Mouse (Mus musculus) liver, postnatal 0 days (tissue): ENCODE measurements around the gene Tmem45b. TPM values are rescaled to one million over a fixed set of nuclear protein-coding genes. Genes with fewer than 3 reads are reported as not detected.

ENCODE experiments used
- ATAC-seq: fragments of 200-750 bp; cut with Nextera tagmentation; 2 replicates; pipeline ENCODE4 v1.8.0; 2017; ENCODE audit warnings: mild to moderate bottlenecking, moderate library complexity
- DNase-seq: peaks from one replicate; pipeline ENCODE4 v3.0.0-alpha.2; 2016
- H3K27ac ChIP-seq: fragments of 300-500 bp; sonication (generic); 2 replicates; pipeline ENCODE4 v1.5.1; 2014; ENCODE audit warnings: antibody characterized with exemption, moderate library complexity, mild to moderate bottlenecking, low read depth
- H3K27me3 ChIP-seq: fragments of 300-500 bp; sonication (generic); 2 replicates; pipeline ENCODE4 v1.6.1; 2014; ENCODE audit warnings: low read length, control low read depth, mixed read lengths; ENCODE audit not compliant: insufficient read depth
- H3K36me3 ChIP-seq: fragments of 300-500 bp; sonication (generic); replicated peaks from 2 replicates; pipeline ENCODE4 v1.6.1; 2014; ENCODE audit warnings: mild to moderate bottlenecking, control low read depth, low read length, moderate library complexity, mixed read lengths; ENCODE audit not compliant: insufficient read depth
- H3K4me1 ChIP-seq: fragments of 300-500 bp; sonication (generic); 2 replicates; pipeline ENCODE4 v1.6.1; 2014; ENCODE audit warnings: antibody characterized with exemption, mild to moderate bottlenecking, control low read depth; ENCODE audit not compliant: insufficient read depth
- H3K4me2 ChIP-seq: fragments of 300-500 bp; sonication (generic); 2 replicates; pipeline ENCODE4 v1.6.1; 2014; ENCODE audit warnings: low read depth, mild to moderate bottlenecking, low read length, moderate library complexity, mixed read lengths
- H3K4me3 ChIP-seq: fragments of 300-500 bp; sonication (generic); 2 replicates; pipeline ENCODE4 v1.5.1; 2014; ENCODE audit warnings: low read depth, low read length
- H3K9ac ChIP-seq: fragments of 300-500 bp; sonication (generic); replicated peaks from 2 replicates; pipeline ENCODE4 v1.6.1; 2014; ENCODE audit warnings: mild to moderate bottlenecking, moderate library complexity
- H3K9me3 ChIP-seq: fragments of 300-500 bp; sonication (generic); 2 replicates; pipeline ENCODE4 v1.6.1; 2016; ENCODE audit warnings: mild to moderate bottlenecking, control low read depth, low read length, mixed read lengths
- CTCF ChIP-seq: sonication (generic); IDR thresholded peaks from 2 replicates; pipeline ENCODE4 v1.5.1; 2016; ENCODE audit warnings: antibody characterized with exemption, low read depth
- EP300 ChIP-seq: IDR thresholded peaks from 2 replicates; pipeline ENCODE4 v1.6.1; 2016; ENCODE audit warnings: antibody characterized with exemption, low read depth, mild to moderate bottlenecking
- WGBS: fragments of 180-500 bp; shearing (Covaris S2); extraction: QIAGEN DNeasy Blood & Tissue Kit; methylation state at CpG from one replicate; pipeline ENCODE4 v1.1.7; 2014; ENCODE audit not compliant: insufficient replicate concordance; 5-methylcytosine and 5-hydroxymethylcytosine counted together
- polyA plus RNA-seq: library from polyadenylated mRNA; unstranded; fragments of >200 nt; fragmentation: Nextera tagmentation; extraction: Ambion mirVana; gene quantifications from 2 replicates; pipeline ENCODE4 v1.2.1, GENCODE M21; 2015

Tmem45b gene
- polyA plus RNA-seq, 1 experiment from 2014 or later = 0.09 TPM

DNA sequence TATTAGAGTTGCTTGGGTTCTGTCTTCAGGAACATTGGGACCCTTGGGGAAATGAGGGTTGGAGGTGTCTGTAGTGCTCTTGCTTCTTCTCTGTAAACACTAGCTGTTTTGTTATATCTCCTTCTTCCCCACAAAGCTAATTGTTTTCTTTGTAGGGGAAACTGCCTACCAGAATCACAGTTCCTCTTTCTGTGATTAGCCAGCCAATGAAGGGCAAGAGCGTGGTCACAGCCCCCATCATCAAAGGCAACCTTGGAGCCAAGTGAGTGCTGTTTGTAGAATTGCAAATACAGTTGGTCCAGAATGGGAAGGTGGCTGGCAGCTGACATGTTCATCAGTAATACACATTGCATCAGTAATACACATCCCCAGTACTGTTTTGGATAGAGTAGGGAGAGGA, 45.4 kb downstream of the Tmem45b start:
- WGBS = 75% methylated on average over 1 of the region's 1 CpGs
- Histone ChIP-seq H3K36me3 (peaks cover 60% of the 10 kb centered on the region), H3K9ac (no peak overlapping the region), H3K9me3 (no peaks in the 10 kb centered on the region), H3K4me1 (no peaks in the 10 kb centered on the region), H3K4me2 (no peak overlapping the region), H3K27ac (no peak overlapping the region), H3K27me3 (no peaks in the 10 kb centered on the region), H3K4me3 (no peak overlapping the region)
- no peak for TF ChIP-seq EP300
- TF ChIP-seq CTCF = no peak
- ATAC-seq = 0 out of 2 replicates have a peak, but pooled peaks have one; percentile 7
- no peak for DNase-seq

DNA sequence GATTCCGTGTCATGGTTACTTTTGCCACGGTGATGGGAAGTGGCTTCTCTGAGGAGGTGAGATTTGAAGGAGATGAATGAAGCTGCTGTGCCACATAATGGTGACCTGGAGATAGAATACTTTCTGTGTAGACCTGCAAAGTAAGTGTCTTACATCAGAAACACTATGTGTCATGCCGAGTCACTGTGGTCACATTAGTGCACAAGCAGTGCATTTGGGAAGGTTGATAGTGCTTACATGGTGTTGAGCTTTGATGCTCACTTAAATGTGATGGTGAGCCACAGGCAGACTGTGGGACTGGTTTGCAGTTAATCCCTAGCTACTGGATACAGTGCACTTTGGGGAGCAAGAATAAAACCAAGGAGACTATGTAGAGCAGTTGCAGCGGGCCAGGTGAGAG, 52.1 kb downstream of the Tmem45b start:
- ATAC-seq = no peak
- no peak overlapping the region for H3K4me2 ChIP-seq
- DNase-seq = no peak
- TF ChIP-seq EP300 = no peak
- TF ChIP-seq CTCF = no peak
- H3K27me3 ChIP-seq = no peaks in the 10 kb centered on the region
- no peak overlapping the region for H3K27ac ChIP-seq
- no peaks in the 10 kb centered on the region for H3K4me1 ChIP-seq
- no peak overlapping the region for H3K9ac ChIP-seq
- H3K4me3 ChIP-seq = no peak overlapping the region
- peaks cover 68% of the 10 kb centered on the region for H3K36me3 ChIP-seq
- 84% methylated on average over 4 of the region's 4 CpGs for WGBS
- no peaks in the 10 kb centered on the region for H3K9me3 ChIP-seq

DNA sequence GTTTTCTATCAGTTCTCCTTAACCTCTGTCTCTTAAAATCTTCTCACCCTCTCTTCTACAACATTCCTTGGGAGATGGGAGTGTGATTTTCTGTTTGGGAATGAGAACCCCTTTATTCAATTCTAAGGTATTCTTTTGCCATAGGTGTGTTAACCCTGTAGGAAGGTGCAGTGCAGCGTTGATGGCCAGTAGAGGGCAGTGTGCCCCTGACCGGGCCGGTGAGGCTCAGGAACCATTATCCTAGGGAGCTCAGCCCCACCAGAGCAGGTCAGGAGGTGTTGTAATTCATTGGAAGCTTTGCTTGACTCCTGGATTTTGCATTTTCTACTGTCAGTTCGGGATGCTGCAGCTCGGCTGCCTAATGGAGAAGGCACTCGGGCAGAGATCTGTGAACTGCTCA, 59.0 kb downstream of the Tmem45b start:
- 67% methylated on average over 6 of the region's 6 CpGs for WGBS
- H3K4me2 ChIP-seq = no peak overlapping the region
- no peaks in the 10 kb centered on the region for H3K4me1 ChIP-seq
- no peaks in the 10 kb centered on the region for H3K27me3 ChIP-seq
- H3K9ac ChIP-seq = no peak overlapping the region
- TF ChIP-seq CTCF (peak; percentile 81), EP300 (no peak)
- H3K9me3 ChIP-seq = no peaks in the 10 kb centered on the region
- H3K4me3 ChIP-seq = no peak overlapping the region
- no peak for ATAC-seq
- H3K27ac ChIP-seq = no peak overlapping the region
- peaks cover 63% of the 10 kb centered on the region for H3K36me3 ChIP-seq
- DNase-seq = peak; percentile 35

DNA sequence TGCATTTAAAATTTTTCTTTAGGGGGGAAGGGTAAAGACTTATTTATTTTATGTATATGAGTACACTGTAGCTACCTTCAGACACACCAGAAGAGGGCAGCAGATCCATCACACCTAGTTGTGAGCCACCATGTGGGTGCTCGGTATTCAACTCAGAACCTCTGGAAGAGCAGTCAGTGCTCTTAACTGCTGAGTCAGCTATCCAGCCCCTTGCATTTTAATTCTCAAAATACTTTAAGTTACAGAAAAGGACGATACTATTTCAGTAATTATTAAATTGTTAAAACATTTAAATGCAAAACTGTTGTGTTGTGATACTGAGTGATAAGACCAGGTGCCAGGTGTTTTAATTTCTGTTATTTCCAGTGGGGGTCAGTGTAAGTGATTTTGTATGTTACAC, 60.0 kb downstream of the Tmem45b start:
- DNase-seq (no peak), ATAC-seq (no peak)
- no peaks in the 10 kb centered on the region for H3K4me1 ChIP-seq
- no peak overlapping the region for H3K9ac ChIP-seq
- TF ChIP-seq CTCF (no peak), EP300 (no peak)
- H3K27ac ChIP-seq = no peak overlapping the region
- H3K9me3 ChIP-seq = no peaks in the 10 kb centered on the region
- H3K4me3 ChIP-seq = no peak overlapping the region
- no peaks in the 10 kb centered on the region for H3K27me3 ChIP-seq
- H3K36me3 ChIP-seq = peaks cover 59% of the 10 kb centered on the region
- WGBS = 82% methylated on average over 2 of the region's 2 CpGs
- no peak overlapping the region for H3K4me2 ChIP-seq

DNA sequence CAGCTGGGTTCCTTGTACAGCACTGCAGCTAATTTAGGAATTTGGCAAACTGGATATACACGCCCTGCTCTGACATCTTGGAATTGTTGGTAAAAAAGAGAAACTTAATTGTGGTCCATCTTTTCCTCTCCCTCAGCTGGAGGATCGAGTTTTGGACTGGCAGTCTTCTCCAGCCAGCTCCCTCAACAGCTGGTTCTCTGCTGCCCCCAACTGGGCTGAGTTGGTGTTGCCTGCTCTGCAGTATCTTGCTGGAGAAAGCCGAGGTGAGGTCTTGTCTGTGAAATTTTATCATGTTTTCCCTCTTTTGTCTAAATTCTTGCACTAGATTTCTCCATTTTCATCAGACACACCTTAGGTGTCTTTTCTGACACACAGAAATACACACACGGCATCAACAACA, 63.8 kb downstream of the Tmem45b start:
- H3K4me2 ChIP-seq = no peak overlapping the region
- no peak overlapping the region for H3K4me3 ChIP-seq
- no peaks in the 10 kb centered on the region for H3K4me1 ChIP-seq
- no peak for TF ChIP-seq EP300
- peak; percentile 86 for TF ChIP-seq CTCF
- no peaks in the 10 kb centered on the region for H3K27me3 ChIP-seq
- H3K36me3 ChIP-seq = peaks cover 82% of the 10 kb centered on the region
- H3K9me3 ChIP-seq = no peaks in the 10 kb centered on the region
- H3K27ac ChIP-seq = no peak overlapping the region
- 47% methylated on average over 4 of the region's 4 CpGs for WGBS
- H3K9ac ChIP-seq = no peak overlapping the region
- ATAC-seq (peak; percentile 55), DNase-seq (peak; percentile 82)

DNA sequence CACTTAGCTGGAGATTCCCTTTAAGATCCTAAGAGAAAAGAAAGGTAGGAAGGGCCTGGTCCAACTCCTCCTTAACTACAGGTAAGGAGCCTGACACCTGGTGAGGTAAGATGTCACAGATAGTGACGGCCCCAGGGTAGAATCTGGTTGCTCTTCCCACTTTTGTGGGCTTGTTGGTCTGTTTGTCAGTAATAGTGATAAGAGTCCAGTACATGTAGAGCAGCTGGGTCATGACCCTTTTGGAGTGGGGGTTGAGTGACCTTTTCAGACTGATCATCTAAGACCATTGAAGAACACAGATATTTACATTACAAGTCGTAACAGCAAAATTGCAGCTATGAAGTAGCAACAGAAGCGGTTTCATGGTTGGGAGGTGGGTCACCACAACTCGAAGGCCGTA, 77.1 kb downstream of the Tmem45b start:
- 73% methylated on average over 5 of the region's 5 CpGs for WGBS
- H3K9ac ChIP-seq = peak overlapping the region; percentile 93; the same call in 1 of the 2 replicates

More for the DNA sequence above, 77.1 kb downstream of the Tmem45b start:
- no peaks in the 10 kb centered on the region for H3K9me3 ChIP-seq
- no peaks in the 10 kb centered on the region for H3K27me3 ChIP-seq
- TF ChIP-seq CTCF = no peak
- no peak for TF ChIP-seq EP300
- peak overlapping the region; percentile 87 for H3K4me2 ChIP-seq
- peak overlapping the region; percentile 98 for H3K4me3 ChIP-seq
- H3K27ac ChIP-seq = peak overlapping the region; percentile 73; the same call in 1 of the 2 replicates
- no peak for ATAC-seq
- H3K36me3 ChIP-seq = peaks cover 12% of the 10 kb centered on the region
- DNase-seq = no peak
- peaks cover 17% of the 10 kb centered on the region for H3K4me1 ChIP-seq
